Mouse (Mus musculus) spleen, adult 2 months (tissue): ENCODE results near the gene Dlec1. TPM values are rescaled to one million over a fixed set of nuclear protein-coding genes. Genes with fewer than 3 reads are reported as not detected.

Experiments used
- DNase-seq, 2 experiments: peaks; one replicate each; pipeline versions ENCODE4 v3.0.0 to v3.0.0-alpha.2; 2012 to 2021; ENCODE audit warnings: low spot score in 2 of 2, low read depth in 1 of 2
- H3K27ac ChIP-seq: fragments of 200-500 bp; 2 replicates; pipeline ENCODE4 v1.5.1; 2012; ENCODE audit warnings: low read length, inconsistent platforms; ENCODE audit not compliant: insufficient read depth
- H3K27me3 ChIP-seq: fragments of 200-500 bp; 2 replicates; pipeline ENCODE4 v1.6.1; 2012; ENCODE audit warnings: mild to moderate bottlenecking, moderate library complexity, low read length, inconsistent platforms; ENCODE audit not compliant: control insufficient read depth, insufficient read depth
- H3K36me3 ChIP-seq: fragments of 200-500 bp; 2 replicates; pipeline ENCODE4 v1.6.1; 2012; ENCODE audit warnings: mild to moderate bottlenecking, low read length, inconsistent platforms; ENCODE audit not compliant: control insufficient read depth, insufficient read depth
- H3K4me1 ChIP-seq: fragments of 200-500 bp; 2 replicates; pipeline ENCODE4 v1.6.1; 2011; ENCODE audit warnings: inconsistent platforms; ENCODE audit not compliant: control insufficient read depth, insufficient read depth, insufficient read length
- H3K4me3 ChIP-seq: fragments of 200-500 bp; 2 replicates; pipeline ENCODE4 v1.5.1; 2011; ENCODE audit warnings: mild to moderate bottlenecking, inconsistent platforms; ENCODE audit not compliant: insufficient read depth, insufficient read length; ENCODE audit errors: extremely low read depth
- CTCF ChIP-seq: fragments of 200-500 bp; IDR thresholded peaks from 2 replicates; pipeline ENCODE4 v1.5.1; 2011; ENCODE audit warnings: mild to moderate bottlenecking, inconsistent platforms; ENCODE audit not compliant: insufficient read depth, insufficient read length, insufficient replicate concordance; ENCODE audit errors: extremely low read depth
- POLR2A ChIP-seq: fragments of 200-500 bp; IDR thresholded peaks from 2 replicates; pipeline ENCODE4 v1.6.1; 2011; ENCODE audit warnings: low read depth, low read length, inconsistent platforms
- WGBS: fragments of 180-500 bp; shearing (Covaris S2); methylation state at CpG from one replicate; pipeline ENCODE4 v1.1.7; 2018; 5-methylcytosine and 5-hydroxymethylcytosine counted together
- polyA plus RNA-seq: library from polyadenylated mRNA; depleted of rRNA; stranded (reverse); fragments of >200 nt; gene quantifications from 2 replicates; pipeline ENCODE4 v1.2.3, GENCODE M21; 2012; rRNA removed

Dlec1 gene
- polyA plus RNA-seq, 1 experiment = 0.65 TPM

GRCm38 (mm10) chr9:119160689-119161088 lies 58.4 kb downstream of the Dlec1 start:
- TF ChIP-seq POLR2A (no peak), CTCF (no peak)
- DNase-seq = no peak
- Histone ChIP-seq H3K4me3 (no peak overlapping the region), H3K36me3 (no peaks in the 10 kb centered on the region), H3K27ac (no peak overlapping the region), H3K27me3 (peaks cover 7% of the 10 kb centered on the region), H3K4me1 (peaks cover 2% of the 10 kb centered on the region; the same call in 1 of the 2 replicates)
- WGBS = 91% methylated on average over 3 of the region's 3 CpGs

- no peaks in the 10 kb centered on the region; the same call in 1 of the 2 replicates for H3K27me3 ChIP-seq
- no peaks in the 10 kb centered on the region for H3K36me3 ChIP-seq
- no peak overlapping the region for H3K27ac ChIP-seq
- TF ChIP-seq POLR2A = no peak
- no peak for TF ChIP-seq CTCF
- H3K4me3 ChIP-seq = no peak overlapping the region
- DNase-seq = no peak
- no peaks in the 10 kb centered on the region for H3K4me1 ChIP-seq
- WGBS = 81% methylated on average over 7 of the region's 7 CpGs
These were observed 62.5 kb downstream of the Dlec1 start for GRCm38 (mm10) chr9:119164743-119165142.

- Histone ChIP-seq H3K36me3 (no peaks in the 10 kb centered on the region), H3K4me3 (no peak overlapping the region), H3K27me3 (no peaks in the 10 kb centered on the region), H3K4me1 (no peaks in the 10 kb centered on the region), H3K27ac (no peak overlapping the region)
- 95% methylated on average over 6 of the region's 6 CpGs for WGBS
- no peak for DNase-seq
- TF ChIP-seq CTCF (no peak), POLR2A (no peak)
These were observed 63.3 kb downstream of the Dlec1 start for GRCm38 (mm10) chr9:119165548-119165947.

GRCm38 (mm10) chr9:119167608-119168007 lies 65.3 kb downstream of the Dlec1 start:
- TF ChIP-seq POLR2A (no peak), CTCF (no peak)
- WGBS = 93% methylated on average over 2 of the region's 2 CpGs
- no peak overlapping the region for H3K4me3 ChIP-seq
- H3K36me3 ChIP-seq = no peaks in the 10 kb centered on the region
- H3K4me1 ChIP-seq = no peaks in the 10 kb centered on the region
- no peak overlapping the region for H3K27ac ChIP-seq
- no peaks in the 10 kb centered on the region for H3K27me3 ChIP-seq
- no peak for DNase-seq

- 87% methylated on average over 11 of the region's 11 CpGs for WGBS
- TF ChIP-seq POLR2A (no peak), CTCF (no peak)
- Histone ChIP-seq H3K27me3 (no peaks in the 10 kb centered on the region), H3K4me1 (no peaks in the 10 kb centered on the region), H3K4me3 (no peak overlapping the region), H3K36me3 (no peaks in the 10 kb centered on the region), H3K27ac (no peak overlapping the region)
- no peak for DNase-seq
These were observed 77.0 kb downstream of the Dlec1 start for GRCm38 (mm10) chr9:119179292-119179691.

GRCm38 (mm10) chr9:119181241-119181728 lies 79.0 kb downstream of the Dlec1 start:
- Histone ChIP-seq H3K4me1 (no peaks in the 10 kb centered on the region), H3K36me3 (no peaks in the 10 kb centered on the region), H3K4me3 (no peak overlapping the region), H3K27me3 (no peaks in the 10 kb centered on the region), H3K27ac (no peak overlapping the region)
- TF ChIP-seq CTCF = no peak
- TF ChIP-seq POLR2A = no peak
- DNase-seq = no peak
- 65% methylated on average over 3 of the region's 3 CpGs for WGBS

- WGBS = 47% methylated on average over 11 of the region's 11 CpGs
- TF ChIP-seq POLR2A (no peak), CTCF (0 out of 2 replicates have a peak, but pooled peaks have one; percentile 32)
- Histone ChIP-seq H3K4me1 (no peaks in the 10 kb centered on the region), H3K27me3 (no peaks in the 10 kb centered on the region), H3K4me3 (no peak overlapping the region), H3K36me3 (no peaks in the 10 kb centered on the region), H3K27ac (no peak overlapping the region)
- DNase-seq = no peak
These were observed 90.1 kb downstream of the Dlec1 start for GRCm38 (mm10) chr9:119192202-119192990.

Other genes starting within 250 kb of the Dlec1 start
- 6.8 and 6.9 TPM in 2 replicates for gene Ctdspl, start 176.0 kb upstream of the Dlec1 start, polyA plus RNA-seq
- 7.2 and 12.0 TPM in 2 replicates for gene Vill, start 49.7 kb upstream of the Dlec1 start, polyA plus RNA-seq
- 6.3 and 6.5 TPM in 2 replicates for gene Plcd1, start 9.0 kb upstream of the Dlec1 start, polyA plus RNA-seq
- 0.86 and 0.92 TPM in 2 replicates for gene Acaa1b, start 54.6 kb downstream of the Dlec1 start, polyA plus RNA-seq
- not detected in 2 replicates for gene Gm47289, start 56.7 kb downstream of the Dlec1 start, polyA plus RNA-seq
- 0.07 and 0.13 TPM in 2 replicates for gene Slc22a13, start 106.6 kb downstream of the Dlec1 start, polyA plus RNA-seq
- gene Oxsr1, start 219.9 kb downstream of the Dlec1 start, polyA plus RNA-seq = 9.4 and 9.5 TPM in 2 replicates
- gene Acaa1a, start 237.2 kb downstream of the Dlec1 start, polyA plus RNA-seq = 138 and 173 TPM in 2 replicates
- 27.0 and 33.5 TPM in 2 replicates for gene Myd88, start 238.9 kb downstream of the Dlec1 start, polyA plus RNA-seq